Mouse (Mus musculus): ENCODE measurements around the gene Scnn1g. TPM values are rescaled to one million over a fixed set of nuclear protein-coding genes. Genes with fewer than 3 reads are reported as not detected.

The Scnn1g gene
- 0.95 TPM for polyA plus RNA-seq (2014; fragmentation: Illumina TruSeq; extraction: RNeasy Lipid Tissue Mini Kit (QIAGEN cat#74804); ENCODE audit: low read depth, low replicate concordance)

DNA sequence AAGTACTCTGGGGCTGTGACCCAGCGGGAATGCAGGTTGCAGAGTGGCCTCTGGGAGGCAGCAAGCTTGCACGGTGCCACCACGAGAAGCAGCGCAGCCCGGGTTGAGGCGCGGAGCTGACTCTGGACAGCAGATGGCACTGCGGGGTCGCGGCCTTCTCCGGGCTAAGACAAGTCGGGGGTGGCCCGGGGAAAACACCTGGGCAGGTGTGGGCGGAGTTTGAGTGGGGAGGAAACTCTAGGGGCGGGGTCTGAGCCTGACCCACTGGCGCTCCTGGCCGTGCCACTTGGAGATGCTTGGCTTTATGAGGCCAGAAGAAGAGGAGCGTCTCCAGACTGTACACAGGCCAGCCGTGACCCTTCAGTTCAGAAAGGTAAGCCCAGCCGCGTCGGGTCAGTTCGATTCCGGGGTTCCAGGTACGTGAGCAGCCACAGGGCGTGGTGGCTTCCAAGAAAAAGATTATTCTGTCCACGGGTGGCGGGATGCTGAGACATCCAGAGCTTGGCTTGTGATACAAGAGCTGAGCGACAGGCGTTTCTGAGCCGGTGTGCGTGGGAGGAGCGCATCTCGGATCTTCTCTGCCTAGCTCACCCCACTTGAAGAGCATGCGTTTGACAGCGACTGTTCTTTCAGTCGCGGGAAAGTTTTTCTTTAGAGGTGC lies at the start of gene Scnn1g:
Gene Scnn1g, plus strand, starts transcription at position 309 of the 661 bp plus-strand sequence.

GRCm38 (mm10) chr7:121707073-121707667 lies 27.1 kb upstream of the Scnn1g start, which contains the start of gene Usp31:
Usp31 (minus strand) TSS chr7:121707253.

Other genes starting within 250 kb of the Scnn1g start
- 9.5 TPM for gene Usp31, start 27.2 kb upstream of the Scnn1g start, polyA plus RNA-seq (2014; fragmentation: Illumina TruSeq; extraction: RNeasy Lipid Tissue Mini Kit (QIAGEN cat#74804); ENCODE audit: low read depth, low replicate concordance)
- 2.1 TPM for gene Scnn1b, start 130.6 kb downstream of the Scnn1g start, polyA plus RNA-seq (2014; fragmentation: Illumina TruSeq; extraction: RNeasy Lipid Tissue Mini Kit (QIAGEN cat#74804); ENCODE audit: low read depth, low replicate concordance)
- 12.5 TPM for gene Cog7, start 247.2 kb downstream of the Scnn1g start, polyA plus RNA-seq (2014; fragmentation: Illumina TruSeq; extraction: RNeasy Lipid Tissue Mini Kit (QIAGEN cat#74804); ENCODE audit: low read depth, low replicate concordance)

Measured in sigmoid colon, adult 10 weeks (tissue).